8 mouse cellular contexts compared by ENCODE assay signal in genomic region chr9:21164072-21164471, GRCm38 (mm10). TPM values are rescaled to one million over a fixed set of nuclear protein-coding genes. Genes with fewer than 3 reads are reported as not detected.
DNase-seq lines count a peak whose midpoint lies in the region; ATAC-seq and TF ChIP-seq lines count a peak whose summit lies in the region.

No protein-coding gene starts in this region.

- no peak overlapping the region for H3K4me2 ChIP-seq in hindbrain, embryonic 11.5 days (replicated peaks; ENCODE audit: low read depth, low read length)
- peak overlapping the region; percentile 92 for H3K4me2 ChIP-seq in limb, embryonic 13.5 days (replicated peaks)

- H3K27me3 ChIP-seq in spleen, adult 2 months (ENCODE audit: control insufficient read depth, insufficient read depth, low read length), result peaks cover 12% of the 10 kb centered on the region
- peaks cover 52% of the 10 kb centered on the region for H3K27me3 ChIP-seq in hindbrain, embryonic 11.5 days (ENCODE audit: control insufficient read depth, insufficient read depth, low read length)
- H3K27me3 ChIP-seq in limb, embryonic 13.5 days, result peaks cover 72% of the 10 kb centered on the region

- TF ChIP-seq POLR2A in spleen, adult 2 months (IDR thresholded peaks at IDR 0.05; ENCODE audit: low read depth, low read length), result no peak

- no peak for TF ChIP-seq CTCF in spleen, adult 2 months (IDR thresholded peaks at IDR 0.05; ENCODE audit: extremely low read depth, insufficient read depth, insufficient read length, insufficient replicate concordance)

- no peaks in the 10 kb centered on the region for H3K36me3 ChIP-seq in spleen, adult 2 months (ENCODE audit: control insufficient read depth, insufficient read depth, low read length)
- H3K36me3 ChIP-seq in hindbrain, embryonic 11.5 days (ENCODE audit: control insufficient read depth, insufficient read depth, low read length), result no peaks in the 10 kb centered on the region
- H3K36me3 ChIP-seq in limb, embryonic 13.5 days, result no peaks in the 10 kb centered on the region

- peak; percentile 46 to 61 for DNase-seq in adrenal gland, adult (ENCODE audit: inconsistent age in 2 of 2, low spot score in 1 of 2)
- DNase-seq in adrenal gland, adult 8-10 months, result no peak
- DNase-seq in spleen, adult 2 months (ENCODE audit: low read depth in 1 of 2, low spot score in 2 of 2), result no peak
- no peak for DNase-seq in spleen, postnatal 14 days (ENCODE audit: low spot score in 2 of 2)
- peak; percentile 25 for DNase-seq in hindbrain, embryonic 11.5 days (ENCODE audit: low spot score)
- DNase-seq in right cerebral cortex, postnatal 36 days (ENCODE audit: low spot score in 2 of 2), result peak; percentile 72 to 80
- no peak for DNase-seq in gastrocnemius, postnatal 10 days

- H3K4me1 ChIP-seq in spleen, adult 2 months (ENCODE audit: control insufficient read depth, insufficient read depth, insufficient read length), result peaks cover 35% of the 10 kb centered on the region
- peaks cover 17% of the 10 kb centered on the region; the same call in 1 of the 2 replicates for H3K4me1 ChIP-seq in hindbrain, embryonic 11.5 days (replicated peaks; ENCODE audit: control insufficient read depth, insufficient read depth, low read length)
- peaks cover 55% of the 10 kb centered on the region for H3K4me1 ChIP-seq in limb, embryonic 13.5 days

- H3K9ac ChIP-seq in hindbrain, embryonic 11.5 days (ENCODE audit: low read depth, low read length), result no peak overlapping the region
- H3K9ac ChIP-seq in limb, embryonic 13.5 days, result peak overlapping the region; percentile 36; the same call in 1 of the 2 replicates

- ATAC-seq in hindbrain, embryonic 11.5 days (ENCODE audit: low FRiP score), result no peak
- ATAC-seq in limb, embryonic 13.5 days (ENCODE audit: low FRiP score, low read depth), result no peak

- 2% methylated on average over 26 of the region's 26 CpGs for WGBS in spleen, adult 2 months
- WGBS in hindbrain, embryonic 11.5 days, result under 1% methylated on average over 26 of the region's 26 CpGs
- under 1% methylated on average over 26 of the region's 26 CpGs for WGBS in limb, embryonic 13.5 days

- H3K9me3 ChIP-seq in hindbrain, embryonic 11.5 days (ENCODE audit: control insufficient read depth, low read length), result no peaks in the 10 kb centered on the region
- H3K9me3 ChIP-seq in limb, embryonic 13.5 days, result no peaks in the 10 kb centered on the region

- peak overlapping the region; percentile 28; the same call in 1 of the 2 replicates for H3K4me3 ChIP-seq in spleen, adult 2 months (ENCODE audit: extremely low read depth, insufficient read depth, insufficient read length)
- H3K4me3 ChIP-seq in hindbrain, embryonic 11.5 days (ENCODE audit: low read depth, low read length), result 0 out of 2 replicates have a peak overlapping the region, but pooled peaks have one; percentile 8
- peak overlapping the region; percentile 57 for H3K4me3 ChIP-seq in limb, embryonic 13.5 days

- no peak overlapping the region for H3K27ac ChIP-seq in spleen, adult 2 months (ENCODE audit: insufficient read depth, low read length)
- no peak overlapping the region for H3K27ac ChIP-seq in hindbrain, embryonic 11.5 days (ENCODE audit: low read depth, low read length)
- H3K27ac ChIP-seq in limb, embryonic 13.5 days, result no peak overlapping the region

RNA-seq across cellular contexts. Expression of gene Pde4a, which starts 1.4 kb away (rescaled TPM):
- total RNA-seq in adrenal gland, adult 8-10 months (2022), result 10 to 100 TPM in 2 of 4 experiments, 1 to 10 TPM in 2; 5.7 to 13.4 (median 9.8) TPM
- 12.4 and 13.1 TPM in 2 replicates for polyA plus RNA-seq in spleen, adult 2 months (2012; rRNA removed)
- polyA plus RNA-seq in hindbrain, embryonic 11.5 days (2014; fragmentation: Nextera tagmentation; extraction: Ambion mirVana), result 5.2 and 5.7 TPM in 2 replicates
- polyA plus RNA-seq in limb, embryonic 13.5 days (2015; fragmentation: Nextera tagmentation; extraction: Ambion mirVana), result 5.4 and 6.1 TPM in 2 replicates
- 10 to 100 TPM; 22.1 to 23.2 TPM for total RNA-seq in gastrocnemius, postnatal 10 days (2021)

RNA-seq across cellular contexts. Expression of gene Cdc37, which starts 14.3 kb away (rescaled TPM):
- total RNA-seq in adrenal gland, adult 8-10 months (2022), result 100 to 1,000 TPM; 162 to 190 (median 174) TPM
- polyA plus RNA-seq in spleen, adult 2 months (2012; rRNA removed), result 39.5 and 44.7 TPM in 2 replicates
- polyA plus RNA-seq in hindbrain, embryonic 11.5 days (2014; fragmentation: Nextera tagmentation; extraction: Ambion mirVana), result 306 and 307 TPM in 2 replicates
- 320 and 346 TPM in 2 replicates for polyA plus RNA-seq in limb, embryonic 13.5 days (2015; fragmentation: Nextera tagmentation; extraction: Ambion mirVana)
- total RNA-seq in gastrocnemius, postnatal 10 days (2021), result 100 to 1,000 TPM; 138 to 151 TPM

RNA-seq across cellular contexts. Expression of gene Tyk2, which starts 33.0 kb away (rescaled TPM):
- total RNA-seq in adrenal gland, adult 8-10 months (2022), result 10 to 100 TPM; 15.3 to 30.3 (median 23.0) TPM
- polyA plus RNA-seq in spleen, adult 2 months (2012; rRNA removed), result 46.1 and 52.2 TPM in 2 replicates
- 6.9 and 8.0 TPM in 2 replicates for polyA plus RNA-seq in hindbrain, embryonic 11.5 days (2014; fragmentation: Nextera tagmentation; extraction: Ambion mirVana)
- polyA plus RNA-seq in limb, embryonic 13.5 days (2015; fragmentation: Nextera tagmentation; extraction: Ambion mirVana), result 13.7 and 16.5 TPM in 2 replicates
- total RNA-seq in gastrocnemius, postnatal 10 days (2021), result 1 to 10 TPM; 5.1 to 7.6 TPM

Comparison
In these comparisons a context has a peak if more than half of its experiments do, and no peak if none do; other contexts are left out.
1. DNase-seq: peak in adrenal gland, adult (2 of 2), hindbrain, embryonic 11.5 days (single experiment) and right cerebral cortex, postnatal 36 days (2 of 2); none in adrenal gland, adult 8-10 months (single experiment), spleen, adult 2 months (0 of 2), spleen, postnatal 14 days (0 of 2) and gastrocnemius, postnatal 10 days (single experiment).
2. Peak in every context shown above with its lines, with median percentiles within 50 percentile points of each other: H3K4me3 ChIP-seq.